Mouse (Mus musculus): Measurements from ENCODE around the gene Prps2.

- TF ChIP-seq CTCF (IDR thresholded peaks at IDR 0.05; ENCODE audit: low read depth), result no peak
- no peak for TF ChIP-seq EP300 (IDR thresholded peaks at IDR 0.05; ENCODE audit: low read depth)
Measured at GRCm38 (mm10) chrX:167315093-167315726, 67.3 kb downstream of the Prps2 start.

All from heart, postnatal 0 days (tissue).